Mouse (Mus musculus): ENCODE measurements at regions not wholly inside any gene's neighbourhood (a gene's known extent, or its start where the extent isn't known, plus 50 kb on each side); places are given as distances from the start of the nearest gene placed in this dataset.

GRCm38 (mm10) chr4:89001470-89001869, 121.5 kb upstream of the Ifne start:
- peak; percentile 41 for DNase-seq (ENCODE audit: low read depth, low spot score)

- DNase-seq (ENCODE audit: low read depth, low spot score): peak; percentile 5
These were observed 120.9 kb upstream of the Ifne start for GRCm38 (mm10) chr4:89000855-89001254.

GRCm38 (mm10) chr4:89000200-89000599, 120.2 kb upstream of the Ifne start:
- DNase-seq (ENCODE audit: low read depth, low spot score): no peak

- peak; percentile 12 for DNase-seq (ENCODE audit: low read depth, low spot score)
These were observed 118.3 kb upstream of the Ifne start for GRCm38 (mm10) chr4:88998286-88998685.

GRCm38 (mm10) chr4:88995129-88995919, 115.3 kb upstream of the Ifne start:
- DNase-seq (ENCODE audit: low read depth, low spot score): no peak

GRCm38 (mm10) chr4:88994486-88994885, 114.5 kb upstream of the Ifne start:
- no peak for DNase-seq (ENCODE audit: low read depth, low spot score)

GRCm38 (mm10) chr4:88992498-88992897, 112.5 kb upstream of the Ifne start:
- DNase-seq (ENCODE audit: low read depth, low spot score): no peak

- DNase-seq (ENCODE audit: low read depth, low spot score): no peak
These were observed 108.4 kb upstream of the Ifne start for GRCm38 (mm10) chr4:88988363-88988762.

GRCm38 (mm10) chr4:88987103-88987502, 107.1 kb upstream of the Ifne start:
- DNase-seq (ENCODE audit: low read depth, low spot score): no peak

- DNase-seq (ENCODE audit: low read depth, low spot score): peak; percentile 16
These were observed 102.5 kb upstream of the Ifne start for GRCm38 (mm10) chr4:88982457-88982856.

GRCm38 (mm10) chr4:88977099-88977888, 97.3 kb upstream of the Ifne start:
- DNase-seq (ENCODE audit: low read depth, low spot score): no peak

GRCm38 (mm10) chr4:88974535-88974934, 94.5 kb upstream of the Ifne start:
- DNase-seq (ENCODE audit: low read depth, low spot score): no peak

GRCm38 (mm10) chr4:88969134-88969841, 89.3 kb upstream of the Ifne start:
- no peak for DNase-seq (ENCODE audit: low read depth, low spot score)

GRCm38 (mm10) chr4:88959621-88960020, 79.6 kb upstream of the Ifne start:
- DNase-seq (ENCODE audit: low read depth, low spot score): no peak

GRCm38 (mm10) chr4:88956605-88957004, 76.6 kb upstream of the Ifne start:
- no peak for DNase-seq (ENCODE audit: low read depth, low spot score)

GRCm38 (mm10) chr4:88956151-88956550, 76.2 kb upstream of the Ifne start:
- no peak for DNase-seq (ENCODE audit: low read depth, low spot score)

- no peak for DNase-seq (ENCODE audit: low read depth, low spot score)
These were observed 75.6 kb upstream of the Ifne start for GRCm38 (mm10) chr4:88955571-88955970.

- DNase-seq (ENCODE audit: low read depth, low spot score): no peak
These were observed 74.0 kb upstream of the Ifne start for GRCm38 (mm10) chr4:88954045-88954444.

- no peak for DNase-seq (ENCODE audit: low read depth, low spot score)
These were observed 71.0 kb upstream of the Ifne start for GRCm38 (mm10) chr4:88951034-88951336.

GRCm38 (mm10) chr4:88950181-88951033, 70.4 kb upstream of the Ifne start:
- no peak for DNase-seq (ENCODE audit: low read depth, low spot score)

Data from CD4-positive helper T cell, adult 2 months (primary cell).